Mouse (Mus musculus) kidney, adult 2 months (tissue): Measurements from ENCODE around the gene Snx19. TPM values are rescaled to one million over a fixed set of nuclear protein-coding genes. Genes with fewer than 3 reads are reported as not detected.

Experiments
- DNase-seq: peaks from one replicate; pipeline ENCODE4 v3.0.0; 2021
- H3K27ac ChIP-seq: fragments of 200-500 bp; 2 replicates; pipeline ENCODE4 v1.5.1; 2012; ENCODE audit warnings: low read depth, low read length, control low read depth, inconsistent platforms; ENCODE audit not compliant: insufficient read depth
- H3K27me3 ChIP-seq: fragments of 200-500 bp; replicated peaks from 2 replicates; pipeline ENCODE4 v1.6.1; 2012; ENCODE audit warnings: mild to moderate bottlenecking, moderate library complexity, low read length, inconsistent platforms; ENCODE audit not compliant: control insufficient read depth, insufficient read depth
- H3K36me3 ChIP-seq: fragments of 200-500 bp; 2 replicates; pipeline ENCODE4 v1.6.1; 2012; ENCODE audit warnings: mild to moderate bottlenecking, moderate library complexity, low read length, inconsistent platforms; ENCODE audit not compliant: control insufficient read depth, insufficient read depth
- H3K4me1 ChIP-seq: fragments of 200-500 bp; 2 replicates; pipeline ENCODE4 v1.6.1; 2011; ENCODE audit warnings: low read length; ENCODE audit not compliant: control insufficient read depth, insufficient read depth
- H3K4me3 ChIP-seq: fragments of 200-500 bp; 2 replicates; pipeline ENCODE4 v1.5.1; 2011; ENCODE audit warnings: mild to moderate bottlenecking, low read depth, low read length, control low read depth; ENCODE audit not compliant: insufficient read depth
- CTCF ChIP-seq: fragments of 200-500 bp; conservative IDR thresholded peaks from 2 replicates; pipeline ENCODE4 v1.5.1; 2011; ENCODE audit warnings: low read depth, mild to moderate bottlenecking, control low read depth, low read length, moderate library complexity, mixed read lengths; ENCODE audit not compliant: insufficient read depth, insufficient read length
- POLR2A ChIP-seq: fragments of 200-500 bp; IDR thresholded peaks from one replicate; pipeline ENCODE4 v1.6.1; 2011; ENCODE audit warnings: low read depth, low read length, control low read depth
- WGBS: fragments of 180-500 bp; shearing (Covaris S2); methylation state at CpG from one replicate; pipeline ENCODE4 v1.1.7; 2018; 5-methylcytosine and 5-hydroxymethylcytosine counted together
- polyA plus RNA-seq: library from polyadenylated mRNA; depleted of rRNA; stranded (reverse); fragments of >200 nt; gene quantifications from 2 replicates; pipeline ENCODE4 v1.2.3, GENCODE M21; 2012

Gene Snx19
- polyA plus RNA-seq, 1 experiment = 15.7 TPM

GRCm38 (mm10) chr9:30433914-30434313, 7.0 kb downstream of the Snx19 start:
- WGBS = 91% methylated on average over 4 of the region's 4 CpGs
- TF ChIP-seq POLR2A = no peak
- no peak for TF ChIP-seq CTCF
- H3K27ac ChIP-seq = no peak overlapping the region

GRCm38 (mm10) chr9:30435902-30436585, 9.1 kb downstream of the Snx19 start:
- no peaks in the 10 kb centered on the region for H3K4me1 ChIP-seq
- 73% methylated on average over 8 of the region's 8 CpGs for WGBS
- peak; percentile 79 for DNase-seq
- peaks cover 6% of the 10 kb centered on the region; the same call in 1 of the 2 replicates for H3K36me3 ChIP-seq
- H3K27me3 ChIP-seq = no peaks in the 10 kb centered on the region
- H3K27ac ChIP-seq = peak overlapping the region; percentile 70
- no peak for TF ChIP-seq CTCF
- no peak for TF ChIP-seq POLR2A
- H3K4me3 ChIP-seq = no peak overlapping the region

More at GRCm38 (mm10) chr9:30433914-30434313, 7.0 kb downstream of the Snx19 start:
- Histone ChIP-seq H3K4me3 (no peak overlapping the region), H3K36me3 (peaks cover 3% of the 10 kb centered on the region; the same call in 1 of the 2 replicates), H3K27me3 (no peaks in the 10 kb centered on the region), H3K4me1 (no peaks in the 10 kb centered on the region)
- DNase-seq = no peak

- Histone ChIP-seq H3K4me3 (no peak overlapping the region), H3K36me3 (peaks cover 10% of the 10 kb centered on the region), H3K27me3 (no peaks in the 10 kb centered on the region), H3K27ac (no peak overlapping the region), H3K4me1 (no peaks in the 10 kb centered on the region)
- DNase-seq = peak; percentile 55
- 65% methylated on average over 3 of the region's 3 CpGs for WGBS
- TF ChIP-seq CTCF (peak; percentile 67), POLR2A (no peak)
Measured at GRCm38 (mm10) chr9:30438505-30438904, 11.6 kb downstream of the Snx19 start.

- Histone ChIP-seq H3K27me3 (no peaks in the 10 kb centered on the region), H3K4me1 (no peaks in the 10 kb centered on the region), H3K4me3 (no peak overlapping the region), H3K27ac (no peak overlapping the region), H3K36me3 (peaks cover 8% of the 10 kb centered on the region)
- TF ChIP-seq POLR2A (no peak), CTCF (no peak)
- 84% methylated on average over 2 of the region's 2 CpGs for WGBS
- no peak for DNase-seq
Measured at GRCm38 (mm10) chr9:30441761-30442160, 14.9 kb downstream of the Snx19 start.

GRCm38 (mm10) chr9:30445232-30446085, 18.6 kb downstream of the Snx19 start:
- no peak overlapping the region for H3K4me3 ChIP-seq
- 54% methylated on average over 14 of the region's 14 CpGs for WGBS
- H3K36me3 ChIP-seq = peaks cover 4% of the 10 kb centered on the region
- no peak for TF ChIP-seq CTCF
- TF ChIP-seq POLR2A = no peak
- peak; percentile 51 for DNase-seq
- no peaks in the 10 kb centered on the region for H3K27me3 ChIP-seq
- H3K4me1 ChIP-seq = no peaks in the 10 kb centered on the region
- no peak overlapping the region for H3K27ac ChIP-seq

- H3K27ac ChIP-seq = no peak overlapping the region
- WGBS = 83% methylated on average over 1 of the region's 1 CpGs
Measured at GRCm38 (mm10) chr9:30446126-30446525, 19.2 kb downstream of the Snx19 start.

GRCm38 (mm10) chr9:30448459-30448858, 21.6 kb downstream of the Snx19 start:
- Histone ChIP-seq H3K4me3 (no peak overlapping the region), H3K27ac (no peak overlapping the region), H3K27me3 (no peaks in the 10 kb centered on the region), H3K4me1 (no peaks in the 10 kb centered on the region), H3K36me3 (peaks cover 1% of the 10 kb centered on the region; the same call in 1 of the 2 replicates)
- TF ChIP-seq CTCF = peak; percentile 23; the same call in 1 of the 2 replicates
- TF ChIP-seq POLR2A = no peak
- peak; percentile 68 for DNase-seq
- WGBS = 38% methylated on average over 4 of the region's 4 CpGs

More at GRCm38 (mm10) chr9:30446126-30446525, 19.2 kb downstream of the Snx19 start:
- no peak for TF ChIP-seq CTCF
- TF ChIP-seq POLR2A = no peak
- DNase-seq = no peak
- Histone ChIP-seq H3K4me3 (no peak overlapping the region), H3K27me3 (no peaks in the 10 kb centered on the region), H3K36me3 (peaks cover 3% of the 10 kb centered on the region), H3K4me1 (no peaks in the 10 kb centered on the region)
